Mouse (Mus musculus) midbrain, embryonic 16.5 days (tissue): ENCODE measurements around the gene Tmsb4x. TPM values are rescaled to one million over a fixed set of nuclear protein-coding genes. Genes with fewer than 3 reads are reported as not detected.

Experiments
- ATAC-seq: fragments of 200-750 bp; cut with Nextera tagmentation; 2 replicates; pipeline ENCODE4 v1.8.0; 2017; ENCODE audit warnings: moderate TSS enrichment
- H3K27ac ChIP-seq: fragments of 300-500 bp; sonication (generic); 2 replicates; pipeline ENCODE4 v1.5.1; 2014; ENCODE audit warnings: mild to moderate bottlenecking, low read length, mixed read lengths
- H3K27me3 ChIP-seq: fragments of 300-500 bp; sonication (generic); 2 replicates; pipeline ENCODE4 v1.6.1; 2014; ENCODE audit warnings: low read depth, low read length, mixed read lengths; ENCODE audit not compliant: control insufficient read depth, insufficient read depth
- H3K36me3 ChIP-seq: fragments of 300-500 bp; sonication (generic); 2 replicates; pipeline ENCODE4 v1.6.1; 2014; ENCODE audit warnings: mild to moderate bottlenecking, low read length, moderate library complexity, mixed read lengths; ENCODE audit not compliant: control insufficient read depth, insufficient read depth
- H3K4me1 ChIP-seq: fragments of 300-500 bp; sonication (generic); 2 replicates; pipeline ENCODE4 v1.6.1; 2014; ENCODE audit warnings: mild to moderate bottlenecking, low read length, mixed read lengths; ENCODE audit not compliant: control insufficient read depth, insufficient read depth
- H3K4me2 ChIP-seq: fragments of 300-500 bp; sonication (generic); 2 replicates; pipeline ENCODE4 v1.6.1; 2014; ENCODE audit warnings: mild to moderate bottlenecking, low read length, mixed read lengths
- H3K4me3 ChIP-seq: fragments of 300-500 bp; sonication (generic); 2 replicates; pipeline ENCODE4 v1.5.1; 2014; ENCODE audit warnings: low read depth, mild to moderate bottlenecking, low read length, moderate library complexity, mixed read lengths
- H3K9ac ChIP-seq: fragments of 300-500 bp; sonication (generic); 2 replicates; pipeline ENCODE4 v1.6.1; 2014; ENCODE audit warnings: low read depth, low read length, mixed read lengths
- H3K9me3 ChIP-seq: fragments of 300-500 bp; sonication (generic); replicated peaks from 2 replicates; pipeline ENCODE4 v1.6.1; 2014; ENCODE audit warnings: mild to moderate bottlenecking, low read length, mixed read lengths; ENCODE audit not compliant: control insufficient read depth, poor library complexity, severe bottlenecking
- WGBS: fragments of 180-500 bp; shearing (Covaris S2); extraction: QIAGEN DNeasy Blood & Tissue Kit; methylation state at CpG from one replicate; pipeline ENCODE4 v1.1.7; 2014; 5-methylcytosine and 5-hydroxymethylcytosine counted together
- polyA plus RNA-seq: library from polyadenylated mRNA; unstranded; fragments of >200 nt; fragmentation: Nextera tagmentation; extraction: Ambion mirVana; gene quantifications from 2 replicates; pipeline ENCODE4 v1.2.1, GENCODE M21; 2015

Tmsb4x gene
- polyA plus RNA-seq, result 4,447 and 4,880 TPM in 2 replicates

DNA sequence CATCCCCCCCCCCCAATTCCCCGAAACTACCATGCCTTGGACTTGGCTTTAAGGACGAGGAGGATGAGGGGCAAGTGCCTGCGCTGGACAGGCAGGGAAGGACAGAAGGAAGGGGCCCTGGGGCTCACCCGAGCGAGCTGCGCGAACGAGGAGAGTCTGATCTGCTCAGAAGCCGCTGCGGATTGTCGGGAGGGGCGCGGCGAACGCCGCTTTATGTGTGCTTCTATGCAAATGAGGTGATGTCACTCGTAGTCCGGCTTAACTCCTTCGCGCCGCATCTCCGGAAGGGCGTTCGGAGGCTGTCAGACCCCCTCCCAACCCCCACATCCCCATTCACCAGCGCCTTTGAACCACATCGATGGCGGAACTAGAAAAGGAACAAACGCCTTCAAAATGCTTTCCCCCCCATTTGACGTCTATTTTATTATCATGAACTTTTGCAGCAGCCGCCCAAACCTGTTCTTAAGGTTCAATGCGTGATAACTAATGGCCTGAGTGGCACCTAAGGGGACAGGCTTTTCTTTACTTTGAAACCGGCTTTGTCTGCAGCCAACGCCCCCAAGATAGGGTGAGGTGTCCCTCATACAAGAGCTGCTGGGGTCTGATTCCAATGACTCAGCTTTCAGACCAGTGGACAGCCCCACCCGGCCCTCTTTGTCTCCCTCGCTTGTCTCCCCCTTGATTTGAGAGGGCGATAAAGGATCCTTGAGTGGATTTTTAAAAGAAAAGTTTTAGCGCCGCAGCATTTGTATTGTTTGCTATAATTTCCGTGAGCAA lies at the start of gene Tmsb4x:
Tmsb4x (minus strand) TSS at position 338 of the 777 bp plus-strand sequence.
- H3K27me3 ChIP-seq, result no peaks in the 10 kb centered on the region
- peak within 1 kb of the TSS; percentile 96 for H3K27ac ChIP-seq
- WGBS, result 15% methylated on average over 32 of the region's 39 CpGs
- H3K9ac ChIP-seq, result peak within 1 kb of the TSS; percentile 85
- H3K4me1 ChIP-seq, result peaks cover 5% of the 10 kb centered on the region; the same call in 1 of the 2 replicates
- peak; percentile 91 for ATAC-seq
- H3K36me3 ChIP-seq, result no peaks in the 10 kb centered on the region
- H3K9me3 ChIP-seq, result no peaks in the 10 kb centered on the region
- H3K4me2 ChIP-seq, result peak within 1 kb of the TSS; percentile 53
- peak within 1 kb of the TSS; percentile 57 for H3K4me3 ChIP-seq

DNA sequence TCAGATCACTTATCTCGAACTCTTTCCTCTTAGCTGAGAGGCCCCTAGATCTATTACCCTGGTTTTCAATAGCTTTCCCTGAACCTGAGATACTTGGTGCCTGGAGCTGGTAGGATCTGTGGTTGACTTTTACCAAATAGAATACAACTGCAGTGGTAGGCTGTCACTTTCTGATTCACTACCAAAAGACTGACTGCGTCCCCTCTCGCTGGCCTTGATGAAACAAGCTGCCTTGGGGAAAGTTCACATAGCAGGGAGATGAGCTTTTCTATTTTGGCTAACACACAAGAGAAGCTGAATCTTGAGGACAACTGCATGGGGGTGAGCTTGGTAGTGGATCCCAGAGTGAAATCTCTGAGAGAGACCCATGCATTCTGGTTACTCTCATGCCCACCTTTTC lies 32.6 kb upstream of the Tmsb4x start:
- H3K27me3 ChIP-seq, result no peaks in the 10 kb centered on the region
- no peaks in the 10 kb centered on the region for H3K4me1 ChIP-seq
- H3K9ac ChIP-seq, result no peak overlapping the region
- H3K27ac ChIP-seq, result no peak overlapping the region
- H3K9me3 ChIP-seq, result no peaks in the 10 kb centered on the region
- H3K4me3 ChIP-seq, result no peak overlapping the region
- no peaks in the 10 kb centered on the region for H3K36me3 ChIP-seq
- H3K4me2 ChIP-seq, result no peak overlapping the region
- 96% methylated on average over 3 of the region's 3 CpGs for WGBS
- ATAC-seq, result no peak

DNA sequence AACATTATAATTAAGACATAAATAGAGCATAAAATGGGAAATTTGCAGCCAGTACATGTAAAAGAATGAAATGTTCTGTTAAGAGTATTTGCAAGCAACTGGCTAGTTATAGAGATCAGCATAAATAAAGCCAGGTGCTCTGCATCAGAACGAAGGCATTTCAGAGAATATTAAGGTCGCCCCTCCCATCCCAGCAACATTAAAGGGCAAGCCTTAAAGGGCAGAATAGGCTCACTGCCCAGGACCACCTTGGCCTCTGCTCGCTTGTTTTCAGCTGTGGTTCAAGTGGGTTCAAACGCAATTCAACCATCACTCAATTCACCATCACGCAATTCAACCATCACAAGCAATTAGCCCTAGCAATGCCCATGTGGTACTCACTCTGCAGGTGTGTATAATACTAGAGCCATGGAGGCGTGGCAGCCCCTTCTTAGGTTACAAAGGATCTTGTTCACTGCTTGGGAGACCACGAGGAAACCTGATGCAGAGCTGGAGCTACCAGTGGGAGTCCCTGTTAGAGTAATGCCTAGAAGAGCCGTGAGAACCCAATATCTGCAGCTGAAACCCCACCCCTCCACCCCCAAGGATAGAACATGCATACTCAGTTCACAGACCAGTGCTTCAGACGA lies 30.3 kb upstream of the Tmsb4x start:
- Histone ChIP-seq H3K27me3 (no peaks in the 10 kb centered on the region), H3K27ac (no peak overlapping the region), H3K9me3 (no peaks in the 10 kb centered on the region), H3K36me3 (no peaks in the 10 kb centered on the region), H3K4me3 (no peak overlapping the region), H3K9ac (no peak overlapping the region), H3K4me1 (no peaks in the 10 kb centered on the region), H3K4me2 (no peak overlapping the region)
- no peak for ATAC-seq
- 59% methylated on average over 9 of the region's 9 CpGs for WGBS

DNA sequence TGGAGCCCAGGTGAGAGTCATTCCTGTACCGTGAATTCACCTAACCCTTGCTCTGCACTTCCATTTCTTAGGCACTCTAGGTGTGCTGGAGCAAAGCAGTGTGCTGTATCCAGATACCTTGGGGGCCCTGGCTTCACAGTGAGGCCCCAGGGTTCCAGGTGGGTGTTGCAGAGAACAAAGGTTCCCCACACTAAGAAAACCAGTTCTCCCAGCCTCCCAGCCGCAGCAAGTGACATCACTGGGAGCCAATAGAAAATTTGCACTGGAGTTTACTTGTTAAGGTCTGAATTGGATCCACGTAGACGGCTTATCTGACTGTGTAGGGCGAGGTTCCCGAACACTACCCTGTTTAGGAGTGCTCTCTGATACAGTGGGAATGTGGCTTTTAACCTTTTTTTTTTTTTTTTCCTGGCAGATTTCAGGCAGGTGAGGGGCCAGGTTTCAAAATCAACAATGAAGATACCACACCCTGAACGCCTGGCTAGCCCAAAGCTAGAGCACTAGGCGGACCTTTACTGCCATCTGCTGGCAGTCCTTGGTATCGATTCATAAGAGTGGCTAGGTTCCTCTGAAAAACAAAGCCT lies 24.1 kb upstream of the Tmsb4x start:
- no peaks in the 10 kb centered on the region for H3K9me3 ChIP-seq
- no peaks in the 10 kb centered on the region; the same call in 1 of the 2 replicates for H3K4me1 ChIP-seq
- H3K4me2 ChIP-seq, result no peak overlapping the region
- H3K36me3 ChIP-seq, result no peaks in the 10 kb centered on the region
- WGBS, result 25% methylated on average over 9 of the region's 9 CpGs
- peak overlapping the region; percentile 11; the same call in 1 of the 2 replicates for H3K9ac ChIP-seq
- no peaks in the 10 kb centered on the region for H3K27me3 ChIP-seq
- ATAC-seq, result peak; percentile 88
- H3K27ac ChIP-seq, result no peak overlapping the region
- no peak overlapping the region for H3K4me3 ChIP-seq

DNA sequence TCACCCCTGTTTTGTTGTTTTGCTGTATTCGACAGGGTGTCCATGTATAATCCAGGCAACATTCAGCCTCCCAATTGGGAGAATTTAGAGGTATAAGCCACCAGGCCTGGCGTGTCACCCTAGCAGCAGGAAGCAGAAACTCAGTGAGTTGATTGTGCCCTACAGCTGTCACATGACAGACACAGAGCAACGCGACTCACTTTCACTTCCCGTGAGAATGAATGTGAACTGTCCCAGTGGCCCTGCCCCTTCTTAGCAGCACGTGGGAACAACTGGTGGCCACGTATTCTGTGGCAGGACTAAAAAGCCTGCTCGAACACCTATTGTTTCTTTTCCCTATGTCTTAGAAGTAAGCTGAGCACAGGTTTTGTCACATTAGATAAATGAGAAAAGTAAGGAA lies 22.0 kb upstream of the Tmsb4x start:
- Histone ChIP-seq H3K4me3 (no peak overlapping the region), H3K4me2 (no peak overlapping the region), H3K4me1 (no peaks in the 10 kb centered on the region; the same call in 1 of the 2 replicates), H3K9ac (no peak overlapping the region), H3K36me3 (no peaks in the 10 kb centered on the region), H3K27ac (no peak overlapping the region), H3K27me3 (no peaks in the 10 kb centered on the region), H3K9me3 (no peaks in the 10 kb centered on the region)
- WGBS, result 55% methylated on average over 8 of the region's 8 CpGs
- no peak for ATAC-seq

DNA sequence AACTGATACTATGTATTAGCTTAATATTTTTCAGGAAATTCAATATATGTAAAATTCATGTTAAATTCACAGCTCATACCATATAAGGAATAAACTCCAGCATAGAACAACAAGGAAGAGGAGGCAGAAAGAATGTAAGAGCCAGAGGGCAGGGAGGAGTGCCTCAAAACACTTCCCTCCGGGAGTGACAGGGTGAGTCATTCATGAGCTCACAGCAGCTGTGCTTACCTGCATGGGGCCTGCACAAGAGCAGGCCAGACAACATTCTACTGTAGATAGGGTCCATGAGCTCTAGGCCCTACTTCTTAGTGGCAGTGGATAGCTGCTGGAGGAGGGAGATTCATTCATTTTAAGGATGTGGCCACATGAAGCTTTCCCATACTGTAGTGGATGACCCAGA lies 20.7 kb upstream of the Tmsb4x start:
- H3K27ac ChIP-seq, result no peak overlapping the region
- WGBS, result 78% methylated on average over 1 of the region's 1 CpGs
- H3K9ac ChIP-seq, result no peak overlapping the region
- H3K27me3 ChIP-seq, result no peaks in the 10 kb centered on the region
- no peaks in the 10 kb centered on the region for H3K36me3 ChIP-seq
- no peaks in the 10 kb centered on the region for H3K9me3 ChIP-seq
- H3K4me1 ChIP-seq, result no peaks in the 10 kb centered on the region; the same call in 1 of the 2 replicates
- no peak for ATAC-seq
- no peak overlapping the region for H3K4me2 ChIP-seq
- H3K4me3 ChIP-seq, result no peak overlapping the region

DNA sequence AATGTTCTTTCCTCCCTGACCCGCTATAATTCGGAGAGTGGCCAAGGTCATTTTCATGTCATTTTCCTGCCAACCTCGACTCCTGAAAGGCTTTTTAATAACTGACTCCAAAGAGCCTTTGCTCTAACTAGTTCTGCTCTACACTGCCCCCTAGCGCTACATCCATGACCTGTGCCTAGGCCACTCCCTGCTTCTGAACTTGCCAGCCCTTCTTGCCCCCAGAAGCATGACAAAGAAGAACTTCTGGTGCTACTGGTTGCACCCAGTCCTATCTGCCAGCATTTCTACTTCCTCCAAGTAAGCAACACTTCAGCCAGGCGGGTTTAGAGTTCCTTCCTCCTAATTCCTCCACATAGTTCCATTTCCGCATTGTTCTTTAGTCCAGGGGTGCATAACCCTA lies 20.1 kb upstream of the Tmsb4x start:
- Histone ChIP-seq H3K4me2 (no peak overlapping the region), H3K4me1 (no peaks in the 10 kb centered on the region; the same call in 1 of the 2 replicates), H3K9ac (no peak overlapping the region), H3K27me3 (no peaks in the 10 kb centered on the region), H3K27ac (no peak overlapping the region), H3K4me3 (no peak overlapping the region), H3K9me3 (no peaks in the 10 kb centered on the region), H3K36me3 (no peaks in the 10 kb centered on the region)
- ATAC-seq, result no peak
- 38% methylated on average over 6 of the region's 6 CpGs for WGBS

DNA sequence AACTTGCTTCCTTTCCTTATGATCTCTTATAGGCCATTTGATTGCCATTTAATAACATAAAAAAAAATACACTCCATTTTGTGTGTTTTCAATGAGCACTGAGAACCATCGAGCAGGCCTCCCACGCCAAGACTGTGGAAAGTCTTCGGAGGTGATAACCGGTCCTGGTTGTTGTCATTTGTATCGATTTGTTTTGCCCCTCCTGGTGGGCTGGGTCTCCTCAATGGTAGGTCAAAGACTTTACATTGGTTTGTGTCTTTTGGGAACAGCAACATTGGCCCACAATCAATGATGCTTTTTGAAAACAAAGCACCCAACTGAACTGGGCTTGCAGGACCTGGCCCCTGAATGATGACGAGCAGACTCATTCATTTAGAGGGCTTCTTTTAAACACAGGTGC lies 18.6 kb upstream of the Tmsb4x start:
- no peaks in the 10 kb centered on the region for H3K9me3 ChIP-seq
- no peaks in the 10 kb centered on the region for H3K36me3 ChIP-seq
- no peak overlapping the region for H3K9ac ChIP-seq
- no peaks in the 10 kb centered on the region for H3K4me1 ChIP-seq
- H3K27ac ChIP-seq, result no peak overlapping the region
- no peak overlapping the region for H3K4me2 ChIP-seq
- WGBS, result 94% methylated on average over 6 of the region's 6 CpGs
- no peak for ATAC-seq
- no peaks in the 10 kb centered on the region for H3K27me3 ChIP-seq
- no peak overlapping the region for H3K4me3 ChIP-seq

DNA sequence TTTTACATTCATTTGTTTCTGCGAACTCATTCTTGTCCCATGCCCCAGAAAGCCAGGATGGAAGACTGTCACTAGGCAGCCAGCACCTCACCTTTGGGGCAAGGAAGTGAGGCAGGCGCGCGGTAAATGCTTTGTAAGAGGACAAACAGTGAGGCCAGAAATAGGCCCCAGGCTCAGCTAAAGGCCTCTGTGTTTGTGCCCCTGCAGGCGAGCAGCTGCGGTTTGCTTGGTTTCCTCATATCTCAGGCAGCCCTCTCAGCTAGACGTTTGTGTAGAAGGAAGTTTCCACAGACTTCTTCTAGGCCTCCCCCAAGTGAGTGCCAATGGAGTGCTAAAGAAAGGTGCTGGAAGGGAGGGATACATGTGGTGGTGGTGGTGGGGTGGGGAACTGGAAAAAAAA lies 18.0 kb upstream of the Tmsb4x start:
- H3K9ac ChIP-seq, result no peak overlapping the region
- no peak overlapping the region for H3K4me2 ChIP-seq
- H3K9me3 ChIP-seq, result no peaks in the 10 kb centered on the region
- 84% methylated on average over 7 of the region's 7 CpGs for WGBS
- H3K27me3 ChIP-seq, result no peaks in the 10 kb centered on the region
- ATAC-seq, result no peak
- no peak overlapping the region for H3K27ac ChIP-seq
- no peaks in the 10 kb centered on the region for H3K4me1 ChIP-seq
- H3K36me3 ChIP-seq, result no peaks in the 10 kb centered on the region
- H3K4me3 ChIP-seq, result no peak overlapping the region
